Mouse (Mus musculus): ENCODE measurements around the gene Wnt5a. TPM values are rescaled to one million over a fixed set of nuclear protein-coding genes. Genes with fewer than 3 reads are reported as not detected.
A peak's percentile ranks its signal among the peaks of the same experiment; 100 is the strongest.

The Wnt5a gene
- 90.9 and 112 TPM in 2 replicates for polyA plus RNA-seq (2011; ENCODE audit: insufficient read length, low read depth, missing spikeins)

- TF ChIP-seq POLR2A (IDR thresholded peaks at IDR 0.05; ENCODE audit: low read depth, low read length) (no peak; the same call in 1 of the 2 replicates), CTCF (IDR thresholded peaks at IDR 0.05; ENCODE audit: borderline replicate concordance, insufficient read depth, low read length) (no peak)
- peak within 1 kb of the TSS; percentile 92 for H3K27ac ChIP-seq (ENCODE audit: insufficient read depth, low read length)
- H3K4me3 ChIP-seq (ENCODE audit: insufficient read depth, low read length): peak within 1 kb of the TSS; percentile 59
- 0 out of 2 replicates have a peak, but pooled peaks cover 5% of the 10 kb centered on the region for H3K4me1 ChIP-seq (ENCODE audit: control insufficient read depth, insufficient read depth, low read length)
These were observed at the start of gene Wnt5a for GRCm38 (mm10) chr14:28504101-28505050. Gene Wnt5a, plus strand, starts transcription at chr14:28504750.

- H3K4me3 ChIP-seq (ENCODE audit: insufficient read depth, low read length): no peak overlapping the region
- TF ChIP-seq CTCF (IDR thresholded peaks at IDR 0.05; ENCODE audit: borderline replicate concordance, insufficient read depth, low read length) (no peak), POLR2A (IDR thresholded peaks at IDR 0.05; ENCODE audit: low read depth, low read length) (no peak)
- H3K4me1 ChIP-seq (ENCODE audit: control insufficient read depth, insufficient read depth, low read length): 0 out of 2 replicates have a peak, but pooled peaks cover 3% of the 10 kb centered on the region
- no peak overlapping the region for H3K27ac ChIP-seq (ENCODE audit: insufficient read depth, low read length)
These were observed 48.0 kb upstream of the Wnt5a start for GRCm38 (mm10) chr14:28456372-28457076.

DNA sequence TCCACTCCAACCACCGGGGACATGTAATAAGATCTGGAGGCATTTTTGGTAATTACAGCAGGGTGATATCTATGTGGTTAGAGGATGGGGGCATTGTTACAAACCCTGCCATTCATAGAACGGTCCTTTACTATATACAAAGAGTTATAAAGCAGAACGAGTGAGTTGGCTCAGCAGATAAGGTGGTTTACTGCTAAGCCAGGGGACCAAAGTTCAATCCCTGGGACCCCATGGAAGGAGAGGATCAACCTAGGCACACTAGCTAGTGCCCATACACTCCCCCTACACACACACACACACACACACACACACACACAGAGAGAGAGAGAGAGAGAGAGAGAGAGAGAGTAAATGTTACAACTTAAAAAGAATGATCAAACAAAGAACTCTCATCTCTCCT is 47.1 kb upstream of the Wnt5a start:
- 0 out of 2 replicates have a peak, but pooled peaks cover 3% of the 10 kb centered on the region for H3K4me1 ChIP-seq (ENCODE audit: control insufficient read depth, insufficient read depth, low read length)
- H3K27ac ChIP-seq (ENCODE audit: insufficient read depth, low read length): no peak overlapping the region
- no peak overlapping the region for H3K4me3 ChIP-seq (ENCODE audit: insufficient read depth, low read length)
- TF ChIP-seq CTCF (IDR thresholded peaks at IDR 0.05; ENCODE audit: borderline replicate concordance, insufficient read depth, low read length) (no peak), POLR2A (IDR thresholded peaks at IDR 0.05; ENCODE audit: low read depth, low read length) (no peak)

- peaks cover 9% of the 10 kb centered on the region for H3K4me1 ChIP-seq (ENCODE audit: control insufficient read depth, insufficient read depth, low read length)
- H3K4me3 ChIP-seq (ENCODE audit: insufficient read depth, low read length): no peak overlapping the region
- TF ChIP-seq CTCF (IDR thresholded peaks at IDR 0.05; ENCODE audit: borderline replicate concordance, insufficient read depth, low read length) (no peak), POLR2A (IDR thresholded peaks at IDR 0.05; ENCODE audit: low read depth, low read length) (no peak)
- H3K27ac ChIP-seq (ENCODE audit: insufficient read depth, low read length): peak overlapping the region; percentile 30
These were observed 36.6 kb upstream of the Wnt5a start for GRCm38 (mm10) chr14:28467956-28468355.

DNA sequence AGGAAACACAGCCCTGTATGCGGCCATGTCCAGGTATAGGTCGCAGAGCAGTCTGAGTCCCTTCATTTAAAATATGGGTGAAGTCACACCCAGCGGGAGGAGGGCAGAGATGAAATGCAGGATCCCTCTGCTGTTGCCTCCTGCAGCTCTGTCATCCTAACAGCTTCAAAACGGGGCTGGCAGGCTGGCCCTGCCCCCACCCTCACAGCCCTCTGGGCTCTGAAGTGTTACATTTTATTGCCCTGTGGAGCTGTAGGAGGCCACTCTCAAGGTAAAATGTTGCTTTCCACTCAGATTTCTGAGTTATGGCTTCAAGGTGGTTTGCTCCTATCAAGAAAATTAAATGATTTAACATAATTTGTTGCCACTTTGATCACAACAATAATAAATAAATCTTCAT is 34.9 kb upstream of the Wnt5a start:
- H3K4me3 ChIP-seq (ENCODE audit: insufficient read depth, low read length): no peak overlapping the region
- no peak for TF ChIP-seq POLR2A (IDR thresholded peaks at IDR 0.05; ENCODE audit: low read depth, low read length)
- TF ChIP-seq CTCF (IDR thresholded peaks at IDR 0.05; ENCODE audit: borderline replicate concordance, insufficient read depth, low read length): no peak
- peaks cover 9% of the 10 kb centered on the region for H3K4me1 ChIP-seq (ENCODE audit: control insufficient read depth, insufficient read depth, low read length)
- H3K27ac ChIP-seq (ENCODE audit: insufficient read depth, low read length): no peak overlapping the region

- Histone ChIP-seq H3K4me1 (ENCODE audit: control insufficient read depth, insufficient read depth, low read length) (peaks cover 9% of the 10 kb centered on the region), H3K27ac (ENCODE audit: insufficient read depth, low read length) (no peak overlapping the region), H3K4me3 (ENCODE audit: insufficient read depth, low read length) (no peak overlapping the region)
- TF ChIP-seq POLR2A (IDR thresholded peaks at IDR 0.05; ENCODE audit: low read depth, low read length) (no peak), CTCF (IDR thresholded peaks at IDR 0.05; ENCODE audit: borderline replicate concordance, insufficient read depth, low read length) (no peak)
These were observed 34.3 kb upstream of the Wnt5a start for GRCm38 (mm10) chr14:28470212-28470611.

DNA sequence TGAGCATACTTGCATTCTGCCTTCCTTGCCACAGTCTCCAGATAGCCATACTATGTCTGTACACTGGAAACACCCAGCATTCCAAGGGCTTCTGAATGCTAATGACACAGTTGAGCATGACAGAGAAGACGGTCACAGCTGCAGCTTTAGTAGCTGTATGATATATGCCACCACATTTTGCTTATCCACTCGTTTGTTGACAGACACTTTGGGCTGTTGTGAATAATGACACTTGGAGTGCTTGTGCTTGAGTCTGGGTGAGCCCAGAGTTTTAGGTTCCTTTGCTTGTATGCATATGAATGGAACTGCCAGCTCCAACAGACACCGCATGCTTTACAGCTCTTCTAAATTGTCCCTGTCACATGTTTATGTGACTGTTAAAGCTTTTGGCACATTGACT is 29.5 kb upstream of the Wnt5a start:
- no peak for TF ChIP-seq CTCF (IDR thresholded peaks at IDR 0.05; ENCODE audit: borderline replicate concordance, insufficient read depth, low read length)
- no peak for TF ChIP-seq POLR2A (IDR thresholded peaks at IDR 0.05; ENCODE audit: low read depth, low read length)
- no peaks in the 10 kb centered on the region for H3K4me1 ChIP-seq (ENCODE audit: control insufficient read depth, insufficient read depth, low read length)
- H3K4me3 ChIP-seq (ENCODE audit: insufficient read depth, low read length): no peak overlapping the region
- no peak overlapping the region for H3K27ac ChIP-seq (ENCODE audit: insufficient read depth, low read length)

- TF ChIP-seq POLR2A (IDR thresholded peaks at IDR 0.05; ENCODE audit: low read depth, low read length) (no peak), CTCF (IDR thresholded peaks at IDR 0.05; ENCODE audit: borderline replicate concordance, insufficient read depth, low read length) (no peak)
- H3K4me1 ChIP-seq (ENCODE audit: control insufficient read depth, insufficient read depth, low read length): no peaks in the 10 kb centered on the region
These were observed 29.1 kb upstream of the Wnt5a start for GRCm38 (mm10) chr14:28475421-28475820.

GRCm38 (mm10) chr14:28476746-28477145 is 27.8 kb upstream of the Wnt5a start:
- no peak overlapping the region for H3K4me3 ChIP-seq (ENCODE audit: insufficient read depth, low read length)
- H3K27ac ChIP-seq (ENCODE audit: insufficient read depth, low read length): no peak overlapping the region
- no peaks in the 10 kb centered on the region for H3K4me1 ChIP-seq (ENCODE audit: control insufficient read depth, insufficient read depth, low read length)
- no peak for TF ChIP-seq POLR2A (IDR thresholded peaks at IDR 0.05; ENCODE audit: low read depth, low read length)
- no peak for TF ChIP-seq CTCF (IDR thresholded peaks at IDR 0.05; ENCODE audit: borderline replicate concordance, insufficient read depth, low read length)

More at GRCm38 (mm10) chr14:28475421-28475820, 29.1 kb upstream of the Wnt5a start:
- H3K27ac ChIP-seq (ENCODE audit: insufficient read depth, low read length): no peak overlapping the region
- no peak overlapping the region for H3K4me3 ChIP-seq (ENCODE audit: insufficient read depth, low read length)

All from embryonic fibroblast, embryonic 13.5 days (primary cell).